Mouse (Mus musculus) layer of hippocampus, adult 9-10 months (tissue): ENCODE results near the gene Trib2.

ENCODE experiments used
- DNase-seq: peaks from one replicate; pipeline ENCODE4 v3.0.0; 2022; ENCODE audit warnings: low spot score

The Trib2 gene

GRCm38 (mm10) chr12:15816740-15817178 lies at the start of gene Trib2:
Trib2 (minus strand) TSS chr12:15816922.
- DNase-seq = no peak

GRCm38 (mm10) chr12:15858005-15858404 lies 41.3 kb upstream of the Trib2 start:
- no peak for DNase-seq

- no peak for DNase-seq
Measured at GRCm38 (mm10) chr12:15855891-15856290, 39.2 kb upstream of the Trib2 start.

- DNase-seq = no peak
Measured at GRCm38 (mm10) chr12:15852781-15853180, 36.1 kb upstream of the Trib2 start.

- DNase-seq = no peak
Measured at GRCm38 (mm10) chr12:15852031-15852430, 35.3 kb upstream of the Trib2 start.

- no peak for DNase-seq
Measured at GRCm38 (mm10) chr12:15850441-15850895, 33.7 kb upstream of the Trib2 start.

- DNase-seq = no peak
Measured at GRCm38 (mm10) chr12:15849861-15850294, 33.2 kb upstream of the Trib2 start.

- DNase-seq = no peak
Measured at GRCm38 (mm10) chr12:15848391-15848790, 31.7 kb upstream of the Trib2 start.

- peak; percentile 35 for DNase-seq
Measured at GRCm38 (mm10) chr12:15844701-15845100, 28.0 kb upstream of the Trib2 start.

- DNase-seq = no peak
Measured at GRCm38 (mm10) chr12:15840864-15841557, 24.3 kb upstream of the Trib2 start.

GRCm38 (mm10) chr12:15838201-15838600 lies 21.5 kb upstream of the Trib2 start:
- DNase-seq = no peak

- no peak for DNase-seq
Measured at GRCm38 (mm10) chr12:15837566-15837965, 20.8 kb upstream of the Trib2 start.

- DNase-seq = no peak
Measured at GRCm38 (mm10) chr12:15832674-15833052, 15.9 kb upstream of the Trib2 start.

- no peak for DNase-seq
Measured at GRCm38 (mm10) chr12:15831941-15832673, 15.4 kb upstream of the Trib2 start.

GRCm38 (mm10) chr12:15830750-15831149 lies 14.0 kb upstream of the Trib2 start:
- no peak for DNase-seq

GRCm38 (mm10) chr12:15828815-15829398 lies 12.2 kb upstream of the Trib2 start:
- DNase-seq = no peak

- DNase-seq = no peak
Measured at GRCm38 (mm10) chr12:15821019-15821418, 4.3 kb upstream of the Trib2 start.

- DNase-seq = no peak
Measured at GRCm38 (mm10) chr12:15817365-15817764, 643 bp upstream of the Trib2 start.

GRCm38 (mm10) chr12:15816254-15816605 lies 492 bp downstream of the Trib2 start:
- DNase-seq = no peak

- no peak for DNase-seq
Measured at GRCm38 (mm10) chr12:15815576-15816253, 1.0 kb downstream of the Trib2 start.

- DNase-seq = no peak
Measured at GRCm38 (mm10) chr12:15815170-15815575, 1.5 kb downstream of the Trib2 start.
